Comparison of ENCODE assay signal across 8 mouse cellular contexts in the genomic region with DNA sequence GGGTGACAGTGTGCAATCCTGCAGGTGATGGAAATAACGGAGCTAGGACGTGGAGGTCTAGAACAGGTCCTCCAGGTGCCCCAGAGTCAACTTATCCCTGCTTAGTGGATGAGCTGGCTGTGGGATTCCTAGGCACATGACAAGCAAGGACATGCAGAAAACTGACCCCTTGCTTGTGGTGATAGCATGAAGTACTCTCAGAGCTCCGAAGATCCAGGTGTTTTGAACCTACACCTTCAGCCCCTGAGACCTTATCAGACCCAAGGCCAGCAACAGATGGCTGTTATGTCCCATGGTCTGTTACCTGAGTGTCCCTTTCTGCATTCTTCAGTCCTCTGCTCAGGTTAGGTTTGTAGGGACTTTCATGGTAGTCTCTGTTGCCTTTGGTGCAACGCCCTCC. TPM values are rescaled to one million over a fixed set of nuclear protein-coding genes. Genes with fewer than 3 reads are reported as not detected.
DNase-seq lines count a peak whose midpoint lies in the region; ATAC-seq lines count a peak whose summit lies in the region.

No protein-coding gene starts in this region.

- no peaks in the 10 kb centered on the region for H3K27me3 ChIP-seq in kidney, embryonic 16.5 days (ENCODE audit: insufficient read depth, low read length)
- H3K27me3 ChIP-seq in intestine, embryonic 16.5 days (replicated peaks; ENCODE audit: control insufficient read depth, insufficient read depth, low read length) = no peaks in the 10 kb centered on the region

- H3K9ac ChIP-seq in kidney, embryonic 16.5 days (replicated peaks; ENCODE audit: low read length) = peak overlapping the region; percentile 80
- peak overlapping the region; percentile 74 for H3K9ac ChIP-seq in intestine, embryonic 16.5 days (ENCODE audit: low read depth, low read length)

- H3K36me3 ChIP-seq in kidney, embryonic 16.5 days (ENCODE audit: insufficient read depth, low read length) = no peaks in the 10 kb centered on the region
- no peaks in the 10 kb centered on the region for H3K36me3 ChIP-seq in intestine, embryonic 16.5 days (ENCODE audit: control insufficient read depth, insufficient read depth, low read length)

- peaks cover 36% of the 10 kb centered on the region for H3K4me1 ChIP-seq in kidney, embryonic 16.5 days (ENCODE audit: insufficient read depth, low read length)
- peaks cover 19% of the 10 kb centered on the region for H3K4me1 ChIP-seq in intestine, embryonic 16.5 days (ENCODE audit: control insufficient read depth, insufficient read depth, low read length)

- peak overlapping the region; percentile 82 for H3K4me3 ChIP-seq in kidney, embryonic 16.5 days (ENCODE audit: low read length)
- peak overlapping the region; percentile 75 for H3K4me3 ChIP-seq in intestine, embryonic 16.5 days (ENCODE audit: low read length)

- H3K9me3 ChIP-seq in kidney, embryonic 16.5 days (ENCODE audit: low read length) = no peaks in the 10 kb centered on the region
- H3K9me3 ChIP-seq in intestine, embryonic 16.5 days (ENCODE audit: control insufficient read depth, low read length) = no peaks in the 10 kb centered on the region

- H3K27ac ChIP-seq in kidney, embryonic 16.5 days (ENCODE audit: low read length) = no peak overlapping the region
- no peak overlapping the region for H3K27ac ChIP-seq in intestine, embryonic 16.5 days (ENCODE audit: low read length)

- no peak for DNase-seq in kidney, postnatal 25 days
- peak; percentile 24 for DNase-seq in embryo, embryonic 11 days
- DNase-seq in neural tube, embryonic 10.5 days (ENCODE audit: extremely low spot score, low spot score) = peak; percentile 18
- DNase-seq in urinary bladder, postnatal 4 days (ENCODE audit: low spot score in 2 of 2) = no peak
- no peak for DNase-seq in cerebellum, adult 11-12 months

- ATAC-seq in kidney, embryonic 16.5 days (ENCODE audit: low FRiP score, low TSS enrichment) = peak; percentile 28; the same call in 1 of the 2 replicates
- 0 out of 2 replicates have a peak, but pooled peaks have one; percentile 4 for ATAC-seq in intestine, embryonic 16.5 days
- ATAC-seq in monocyte, adult 5-6 weeks (replicated peaks; ENCODE audit: insufficient number of reproducible peaks, low FRiP score, low TSS enrichment, poor library complexity, severe bottlenecking) = no peak

- peak overlapping the region; percentile 89 for H3K4me2 ChIP-seq in kidney, embryonic 16.5 days (replicated peaks; ENCODE audit: low read depth, low read length)
- H3K4me2 ChIP-seq in intestine, embryonic 16.5 days (ENCODE audit: low read depth, low read length) = peak overlapping the region; percentile 99

- WGBS in kidney, embryonic 16.5 days = 19% methylated on average over 4 of the region's 4 CpGs
- WGBS in intestine, embryonic 16.5 days = 21% methylated on average over 4 of the region's 4 CpGs

RNA-seq across cellular contexts. Expression of gene Serpine2, which starts 2.0 kb away (rescaled TPM):
- polyA plus RNA-seq in kidney, embryonic 16.5 days (2015; fragmentation: Nextera tagmentation; extraction: Ambion mirVana) = 156 and 176 TPM in 2 replicates
- 71.1 and 78.1 TPM in 2 replicates for polyA plus RNA-seq in intestine, embryonic 16.5 days (2015; fragmentation: Nextera tagmentation; extraction: Ambion mirVana)
- total RNA-seq in monocyte, adult 5-6 weeks (2017) = 3.4 to 7.1 TPM in 2 of 3 replicates, not detected in the other

Comparison
In these comparisons a context has a peak if more than half of its experiments do, and no peak if none do; other contexts are left out.
1. DNase-seq: peak in embryo, embryonic 11 days (single experiment) and neural tube, embryonic 10.5 days (single experiment); none in kidney, postnatal 25 days (0 of 2), urinary bladder, postnatal 4 days (0 of 2) and cerebellum, adult 11-12 months (single experiment).